8 mouse cellular contexts compared by ENCODE assay signal in the genomic region with DNA sequence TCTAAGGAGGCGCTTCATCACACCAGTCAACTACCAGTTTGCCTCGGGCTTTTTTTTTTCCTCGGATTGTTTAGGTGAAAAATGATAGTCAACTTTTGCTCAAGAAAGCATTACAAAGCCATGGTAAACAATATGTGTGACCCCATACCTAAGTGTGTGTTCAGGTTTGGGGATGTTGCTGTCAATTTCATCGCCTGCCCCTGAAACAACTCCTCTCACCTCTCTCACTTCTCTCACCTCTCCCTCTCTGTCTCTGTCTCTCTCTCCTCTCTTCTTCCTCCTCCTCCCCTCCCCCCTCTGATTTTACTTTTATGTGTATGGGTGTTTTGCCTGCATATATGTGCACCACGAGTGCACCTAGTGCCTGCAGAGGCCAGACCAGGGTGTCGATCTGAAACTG. TPM values are rescaled to one million over a fixed set of nuclear protein-coding genes. Genes with fewer than 3 reads are reported as not detected.
DNase-seq lines count a peak whose midpoint lies in the region; ATAC-seq and TF ChIP-seq lines count a peak whose summit lies in the region.

No protein-coding gene starts in this region.

- H3K36me3 ChIP-seq in heart, embryonic 13.5 days, result peaks cover 14% of the 10 kb centered on the region
- H3K36me3 ChIP-seq in E14TG2a.4 (ENCODE audit: insufficient read depth, low read length), result no peaks in the 10 kb centered on the region
- 0 out of 2 replicates have a peak, but pooled peaks cover 2% of the 10 kb centered on the region for H3K36me3 ChIP-seq in heart, embryonic 16.5 days (ENCODE audit: control insufficient read depth, insufficient read depth)
- H3K36me3 ChIP-seq in midbrain, embryonic 11.5 days (ENCODE audit: control insufficient read depth, insufficient read depth, low read length), result no peaks in the 10 kb centered on the region

- peak overlapping the region; percentile 91; the same call in 1 of the 2 replicates for H3K27ac ChIP-seq in heart, embryonic 13.5 days (replicated peaks)
- peak overlapping the region; percentile 90 for H3K27ac ChIP-seq in heart, embryonic 16.5 days (ENCODE audit: low read length)
- no peak overlapping the region; the same call in 1 of the 2 replicates for H3K27ac ChIP-seq in midbrain, embryonic 11.5 days (ENCODE audit: low read depth, low read length)

- WGBS in heart, embryonic 13.5 days, result 46% methylated on average over 6 of the region's 6 CpGs
- 44% methylated on average over 6 of the region's 6 CpGs for WGBS in heart, embryonic 16.5 days
- WGBS in midbrain, embryonic 11.5 days, result 47% methylated on average over 6 of the region's 6 CpGs

- H3K9ac ChIP-seq in heart, embryonic 13.5 days, result peak overlapping the region; percentile 99
- H3K9ac ChIP-seq in heart, embryonic 16.5 days (ENCODE audit: low read length), result peak overlapping the region; percentile 97
- H3K9ac ChIP-seq in midbrain, embryonic 11.5 days (ENCODE audit: low read length), result peak overlapping the region; percentile 97

- no peaks in the 10 kb centered on the region for H3K27me3 ChIP-seq in heart, embryonic 13.5 days (replicated peaks)
- peaks cover 30% of the 10 kb centered on the region for H3K27me3 ChIP-seq in E14TG2a.4 (ENCODE audit: insufficient read depth, low read length)
- no peaks in the 10 kb centered on the region for H3K27me3 ChIP-seq in heart, embryonic 16.5 days (ENCODE audit: control insufficient read depth, insufficient read depth, low read length)
- no peaks in the 10 kb centered on the region for H3K27me3 ChIP-seq in midbrain, embryonic 11.5 days (ENCODE audit: control insufficient read depth, insufficient read depth, low read length)

- TF ChIP-seq CTCF in E14TG2a.4 (conservative IDR thresholded peaks at IDR 0.05; ENCODE audit: low read length), result no peak

- peaks cover 5% of the 10 kb centered on the region for H3K4me1 ChIP-seq in heart, embryonic 13.5 days
- H3K4me1 ChIP-seq in E14TG2a.4 (replicated peaks; ENCODE audit: low read depth, low read length), result peaks cover 10% of the 10 kb centered on the region
- peaks cover 6% of the 10 kb centered on the region for H3K4me1 ChIP-seq in heart, embryonic 16.5 days (ENCODE audit: control insufficient read depth, insufficient read depth, low read length)
- H3K4me1 ChIP-seq in midbrain, embryonic 11.5 days (ENCODE audit: control insufficient read depth, insufficient read depth, low read length), result 0 out of 2 replicates have a peak, but pooled peaks cover 4% of the 10 kb centered on the region

- no peaks in the 10 kb centered on the region for H3K9me3 ChIP-seq in heart, embryonic 13.5 days
- H3K9me3 ChIP-seq in E14TG2a.4 (ENCODE audit: low read length), result no peaks in the 10 kb centered on the region
- H3K9me3 ChIP-seq in heart, embryonic 16.5 days (replicated peaks; ENCODE audit: control insufficient read depth, low read length), result no peaks in the 10 kb centered on the region
- H3K9me3 ChIP-seq in midbrain, embryonic 11.5 days (ENCODE audit: control insufficient read depth, low read length), result no peaks in the 10 kb centered on the region

- DNase-seq in heart, adult 8-10 months (ENCODE audit: low spot score), result no peak
- no peak for DNase-seq in midbrain, embryonic 11.5 days (ENCODE audit: low spot score, missing footprints)
- no peak for DNase-seq in urinary bladder, postnatal 36 days (ENCODE audit: low spot score in 2 of 2)
- no peak for DNase-seq in cerebellum, adult 18-20 months

- H3K4me2 ChIP-seq in heart, embryonic 13.5 days, result peak overlapping the region; percentile 82
- peak overlapping the region; percentile 73 for H3K4me2 ChIP-seq in heart, embryonic 16.5 days (ENCODE audit: low read depth, low read length)
- H3K4me2 ChIP-seq in midbrain, embryonic 11.5 days, result peak overlapping the region; percentile 74

- peak overlapping the region; percentile 95 for H3K4me3 ChIP-seq in heart, embryonic 13.5 days
- peak overlapping the region; percentile 95 for H3K4me3 ChIP-seq in E14TG2a.4 (replicated peaks; ENCODE audit: low read length)
- peak overlapping the region; percentile 91 for H3K4me3 ChIP-seq in heart, embryonic 16.5 days (ENCODE audit: low read length)
- peak overlapping the region; percentile 93 for H3K4me3 ChIP-seq in midbrain, embryonic 11.5 days (ENCODE audit: low read depth, low read length)

- ATAC-seq in heart, embryonic 13.5 days (ENCODE audit: extremely low read depth, insufficient number of reproducible peaks, low FRiP score, low TSS enrichment), result no peak
- ATAC-seq in heart, embryonic 16.5 days (replicated peaks; ENCODE audit: extremely low read depth, insufficient read depth, low FRiP score), result no peak
- ATAC-seq in midbrain, embryonic 11.5 days (ENCODE audit: low FRiP score), result no peak
- no peak for ATAC-seq in frontal cortex, adult (ENCODE audit: low TSS enrichment)

RNA-seq across cellular contexts. Expression of gene Ulk2, which starts 0.7 kb away (rescaled TPM):
- 10.4 and 11.2 TPM in 2 replicates for polyA plus RNA-seq in heart, embryonic 13.5 days (2015; fragmentation: Nextera tagmentation; extraction: Ambion mirVana)
- 10 to 100 TPM; 52.4 to 57.6 (median 54.6) TPM for total RNA-seq in heart, adult 8-10 months (2022)
- polyA plus RNA-seq in heart, embryonic 16.5 days (2015; fragmentation: Nextera tagmentation; extraction: Ambion mirVana), result 11.4 and 11.9 TPM in 2 replicates
- 32.0 and 32.8 TPM in 2 replicates for polyA plus RNA-seq in midbrain, embryonic 11.5 days (2014; fragmentation: Nextera tagmentation; extraction: Ambion mirVana)
